ENCODE assay signal across 8 mouse cellular contexts in the genomic region with DNA sequence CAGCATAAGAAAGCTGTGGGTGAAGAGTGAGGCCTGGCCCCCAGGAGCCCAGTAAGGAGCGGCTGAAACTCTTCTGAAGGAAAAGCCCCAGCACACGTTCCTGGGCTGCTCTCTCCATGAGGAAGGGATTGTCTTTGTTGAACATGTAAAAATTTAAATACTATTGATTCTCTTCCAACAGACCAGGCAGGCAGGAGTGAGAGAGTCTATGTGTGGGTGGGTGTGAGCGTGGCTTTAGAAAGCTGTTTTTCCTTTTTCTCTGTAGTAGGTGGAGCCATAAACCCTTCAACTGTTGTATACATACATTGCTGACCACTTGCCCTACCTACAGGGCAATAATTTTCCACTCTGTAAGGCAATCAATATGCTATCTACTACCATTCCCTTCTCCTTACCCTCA.
DNase-seq lines count a peak whose midpoint lies in the region; ATAC-seq lines count a peak whose summit lies in the region.

No protein-coding gene starts in this region.

- no peak overlapping the region for H3K4me3 ChIP-seq in forebrain, embryonic 11.5 days (ENCODE audit: low read depth, low read length)
- H3K4me3 ChIP-seq in limb, embryonic 12.5 days (replicated peaks) = no peak overlapping the region

- H3K4me1 ChIP-seq in forebrain, embryonic 11.5 days (replicated peaks; ENCODE audit: control insufficient read depth, insufficient read depth, low read length) = no peaks in the 10 kb centered on the region; the same call in 1 of the 2 replicates
- H3K4me1 ChIP-seq in limb, embryonic 12.5 days (replicated peaks) = no peaks in the 10 kb centered on the region

- peak overlapping the region; percentile 98 for H3K27ac ChIP-seq in forebrain, embryonic 11.5 days (ENCODE audit: low read depth, low read length)
- peak overlapping the region; percentile 43; the same call in 1 of the 2 replicates for H3K27ac ChIP-seq in limb, embryonic 12.5 days

- 41% methylated on average over 3 of the region's 3 CpGs for WGBS in forebrain, embryonic 11.5 days
- 55% methylated on average over 3 of the region's 3 CpGs for WGBS in limb, embryonic 12.5 days

- DNase-seq in frontal cortex, postnatal 25 days (ENCODE audit: low spot score in 2 of 2) = no peak
- DNase-seq in 3T3-L1 (ENCODE audit: low read depth, low spot score) = peak; percentile 26
- DNase-seq in forebrain, embryonic 11.5 days (ENCODE audit: low spot score) = no peak
- no peak for DNase-seq in adrenal gland, postnatal 4 days (ENCODE audit: low spot score in 2 of 2)
- DNase-seq in kidney, adult 8-10 months = no peak

- H3K9me3 ChIP-seq in forebrain, embryonic 11.5 days (ENCODE audit: control insufficient read depth, low read length) = no peaks in the 10 kb centered on the region
- H3K9me3 ChIP-seq in limb, embryonic 12.5 days = no peaks in the 10 kb centered on the region

- H3K4me2 ChIP-seq in forebrain, embryonic 11.5 days (ENCODE audit: low read depth, low read length, severe bottlenecking) = no peak overlapping the region; the same call in 1 of the 2 replicates
- no peak overlapping the region for H3K4me2 ChIP-seq in limb, embryonic 12.5 days

- H3K36me3 ChIP-seq in forebrain, embryonic 11.5 days (ENCODE audit: control insufficient read depth, insufficient read depth, low read length) = no peaks in the 10 kb centered on the region
- no peaks in the 10 kb centered on the region for H3K36me3 ChIP-seq in limb, embryonic 12.5 days

- H3K27me3 ChIP-seq in forebrain, embryonic 11.5 days (ENCODE audit: control insufficient read depth, insufficient read depth, low read length) = no peaks in the 10 kb centered on the region
- H3K27me3 ChIP-seq in limb, embryonic 12.5 days = no peaks in the 10 kb centered on the region

- ATAC-seq in frontal cortex, adult (ENCODE audit: low TSS enrichment) = peak; percentile 29
- no peak for ATAC-seq in forebrain, embryonic 11.5 days (replicated peaks; ENCODE audit: low FRiP score)
- ATAC-seq in limb, embryonic 12.5 days (ENCODE audit: insufficient number of reproducible peaks, insufficient read depth, low FRiP score, low TSS enrichment, low read depth) = no peak
- ATAC-seq in monocyte, adult 5-6 weeks (replicated peaks; ENCODE audit: insufficient number of reproducible peaks, low FRiP score, low TSS enrichment, poor library complexity, severe bottlenecking) = no peak

- H3K9ac ChIP-seq in forebrain, embryonic 11.5 days (ENCODE audit: low read length) = peak overlapping the region; percentile 30; the same call in 1 of the 2 replicates
- no peak overlapping the region for H3K9ac ChIP-seq in limb, embryonic 12.5 days (replicated peaks)
